Comparison of ENCODE assay signal across 19 mouse cellular contexts in the genomic region with DNA sequence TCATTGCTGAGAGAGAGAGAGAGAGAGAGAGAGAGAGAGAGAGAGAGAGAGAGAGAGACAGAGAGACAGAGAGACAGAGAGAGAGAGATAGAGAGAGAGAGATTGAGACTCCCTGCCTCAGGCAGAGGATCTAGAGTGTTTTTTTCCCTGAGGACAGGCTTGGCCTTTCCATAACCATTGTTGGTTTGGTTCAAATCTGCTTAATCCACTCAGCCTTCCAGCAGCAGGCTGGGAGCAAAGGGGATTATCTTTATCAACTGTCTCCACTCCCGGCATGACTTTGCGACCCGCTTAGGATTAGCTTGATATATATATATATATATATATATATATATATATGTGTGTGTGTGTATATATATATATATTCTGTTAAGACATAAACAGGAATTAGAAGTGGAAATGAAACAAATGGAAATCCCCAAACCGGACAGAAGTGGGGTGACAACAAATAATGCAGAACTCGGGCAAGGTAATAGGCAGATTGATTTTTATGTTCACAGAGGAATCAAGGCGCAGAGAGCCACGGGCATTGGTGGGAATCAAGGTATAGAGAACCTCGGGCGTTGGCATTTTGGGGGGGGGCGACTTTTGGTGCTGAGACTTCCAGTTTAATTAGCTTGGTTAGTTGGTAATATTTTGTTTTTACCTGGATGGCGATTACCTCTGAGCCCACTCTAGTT.
"Had no signal": no experiment of that assay in that cellular context is flagged by ENCODE, and none has a peak within 500 bp of the region (broad histone marks: within the 10 kb centered on the region; RNA-seq: fewer than 3 reads in every experiment).

No protein-coding gene starts in this region.

- H3K36me3 ChIP-seq: limb, embryonic 10.5 days; limb, embryonic 13.5 days; liver, embryonic 12.5 days; liver, embryonic 15.5 days; lung, embryonic 15.5 days; neural tube, embryonic 13.5 days had no signal

- H3K4me3 ChIP-seq: limb, embryonic 10.5 days; limb, embryonic 13.5 days; liver, embryonic 12.5 days; liver, embryonic 15.5 days; lung, embryonic 15.5 days; megakaryocyte, embryonic 14.5 days; myocyte; neural tube, embryonic 13.5 days had no signal

- H3K27ac ChIP-seq: kidney, postnatal 0 days; limb, embryonic 10.5 days; limb, embryonic 13.5 days; liver, embryonic 12.5 days; liver, embryonic 15.5 days; lung, embryonic 15.5 days had no signal

- H3K4me1 ChIP-seq: limb, embryonic 10.5 days; liver, embryonic 15.5 days had no signal

- ATAC-seq: intestine, postnatal 0 days; liver, embryonic 12.5 days; midbrain, embryonic 16.5 days had no signal

- DNase-seq: kidney, adult 2 months; kidney, postnatal 25 days; liver; lung, adult 18-20 months; lung, postnatal 10 days; lung, postnatal 36 days; thymus, adult 18-20 months; thymus, postnatal 36 days had no signal

- H3K27me3 ChIP-seq: limb, embryonic 13.5 days; liver, embryonic 12.5 days; liver, embryonic 15.5 days; lung, embryonic 15.5 days; megakaryocyte, embryonic 14.5 days; neural tube, embryonic 13.5 days had no signal
